Mouse (Mus musculus): ENCODE results near the gene Pick1. TPM values are rescaled to one million over a fixed set of nuclear protein-coding genes. Genes with fewer than 3 reads are reported as not detected.

The Pick1 gene
- polyA plus RNA-seq, 1 experiment from 2014 or later = 57.4 TPM

DNA sequence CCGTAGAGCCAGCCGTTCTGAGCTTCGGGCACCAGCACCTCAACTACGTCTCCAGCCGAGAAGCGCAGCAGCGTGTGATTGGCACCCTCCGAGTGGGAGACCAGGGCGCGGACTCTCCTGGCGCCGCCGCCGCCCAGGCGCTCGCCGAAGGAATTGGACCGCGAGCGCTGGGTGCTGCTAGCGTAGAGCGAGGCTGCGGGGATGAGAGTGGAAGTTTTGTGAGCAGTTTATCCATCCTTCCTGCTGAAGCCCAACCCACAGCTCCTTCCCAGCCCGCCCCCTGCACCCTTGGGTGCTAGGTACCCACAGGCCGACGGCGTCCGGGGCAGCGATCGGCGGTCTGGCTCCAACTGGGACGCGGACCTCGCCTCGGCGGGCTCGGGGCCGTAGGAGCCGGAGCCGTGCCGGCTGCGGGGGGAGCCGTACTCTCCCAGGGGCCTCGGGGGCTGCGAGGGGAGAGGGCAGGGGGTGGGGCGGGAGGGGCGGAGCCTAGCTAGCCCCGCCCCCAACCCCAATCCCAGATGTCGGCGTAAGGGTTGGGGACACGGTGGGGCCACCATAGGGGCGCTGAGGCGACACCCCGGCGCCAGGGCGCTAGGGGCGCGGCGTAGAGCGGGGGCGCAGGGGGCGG lies 32.2 kb downstream of the Pick1 start:
- H3K9ac ChIP-seq = peak overlapping the region; percentile 79
- no peaks in the 10 kb centered on the region for H3K9me3 ChIP-seq
- H3K4me3 ChIP-seq = peak overlapping the region; percentile 70
- H3K36me3 ChIP-seq = no peaks in the 10 kb centered on the region
- peaks cover 63% of the 10 kb centered on the region for H3K27me3 ChIP-seq
- no peak overlapping the region for H3K27ac ChIP-seq
- peaks cover 10% of the 10 kb centered on the region for H3K4me1 ChIP-seq
- peak overlapping the region; percentile 99 for H3K4me2 ChIP-seq (replicated peaks)
- WGBS = 1% methylated on average over 38 of the region's 62 CpGs
- peak; percentile 70 for ATAC-seq (ENCODE audit: low FRiP score, low read depth)

- Histone ChIP-seq H3K4me2 (replicated peaks) (peak overlapping the region; percentile 99), H3K27ac (no peak overlapping the region), H3K36me3 (no peaks in the 10 kb centered on the region), H3K9ac (peak overlapping the region; percentile 79), H3K4me3 (peak overlapping the region; percentile 70), H3K9me3 (no peaks in the 10 kb centered on the region), H3K27me3 (peaks cover 65% of the 10 kb centered on the region), H3K4me1 (peaks cover 10% of the 10 kb centered on the region)
- peak; percentile 44 for ATAC-seq (ENCODE audit: low FRiP score, low read depth)
- 0% methylated on average over 23 of the region's 28 CpGs for WGBS
Observed at GRCm38 (mm10) chr15:79261757-79262156, 32.8 kb downstream of the Pick1 start.

DNA sequence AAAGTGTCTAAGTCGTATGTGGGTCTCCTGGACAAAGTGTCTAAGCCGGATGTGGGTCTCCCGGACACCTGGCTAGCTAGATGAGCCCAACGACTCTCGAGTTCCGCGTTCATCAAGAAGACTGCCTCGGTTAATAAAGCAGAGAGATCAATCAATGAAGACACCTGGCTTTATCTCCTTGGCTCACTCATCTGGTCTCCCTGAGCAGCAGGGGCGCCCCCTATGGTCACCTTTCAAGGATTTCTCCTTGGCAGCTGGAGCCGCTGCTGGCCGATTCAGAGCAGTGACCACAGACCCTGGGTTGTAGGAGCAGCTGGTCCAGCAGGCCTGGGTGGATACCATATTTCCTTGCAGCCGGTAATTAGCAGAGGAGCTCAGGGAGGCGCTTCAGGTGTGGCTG lies 33.4 kb downstream of the Pick1 start:
- Histone ChIP-seq H3K27ac (no peak overlapping the region), H3K9me3 (no peaks in the 10 kb centered on the region), H3K9ac (no peak overlapping the region), H3K4me1 (peaks cover 10% of the 10 kb centered on the region), H3K27me3 (peaks cover 69% of the 10 kb centered on the region), H3K4me3 (peak overlapping the region; percentile 70), H3K36me3 (no peaks in the 10 kb centered on the region), H3K4me2 (replicated peaks) (peak overlapping the region; percentile 99)
- ATAC-seq (ENCODE audit: low FRiP score, low read depth) = no peak
- WGBS = 19% methylated on average over 13 of the region's 13 CpGs

- no peak overlapping the region for H3K27ac ChIP-seq
- peak overlapping the region; percentile 99 for H3K4me2 ChIP-seq (replicated peaks)
- H3K4me3 ChIP-seq = no peak overlapping the region
- H3K27me3 ChIP-seq = peaks cover 72% of the 10 kb centered on the region
- no peak overlapping the region for H3K9ac ChIP-seq
- ATAC-seq (ENCODE audit: low FRiP score, low read depth) = no peak
- 88% methylated on average over 3 of the region's 3 CpGs for WGBS
- H3K36me3 ChIP-seq = no peaks in the 10 kb centered on the region
- H3K4me1 ChIP-seq = peaks cover 10% of the 10 kb centered on the region
- H3K9me3 ChIP-seq = no peaks in the 10 kb centered on the region
Observed at GRCm38 (mm10) chr15:79262786-79263309, 33.9 kb downstream of the Pick1 start.

DNA sequence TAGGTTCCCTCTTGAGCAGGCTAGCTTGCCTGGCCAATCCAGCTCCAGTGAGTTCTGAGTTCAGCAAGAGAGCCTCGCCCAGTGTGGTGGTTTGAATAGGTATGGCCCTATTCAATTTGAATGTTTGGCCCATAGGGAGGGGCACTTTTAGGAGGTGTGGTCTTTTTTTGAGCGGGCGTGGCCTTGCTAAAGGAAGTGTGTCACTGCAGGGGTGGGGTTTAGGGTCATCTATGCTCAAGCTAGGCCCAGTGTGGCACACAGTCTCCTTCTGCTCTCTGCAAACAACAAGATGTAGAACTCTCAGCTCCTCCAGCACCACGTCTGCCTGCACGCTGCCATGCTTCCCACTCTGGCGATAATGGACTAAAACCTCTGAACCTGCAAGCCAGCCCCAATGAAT lies 34.8 kb downstream of the Pick1 start:
- 93% methylated on average over 6 of the region's 6 CpGs for WGBS
- Histone ChIP-seq H3K4me3 (no peak overlapping the region), H3K27ac (no peak overlapping the region), H3K27me3 (peaks cover 69% of the 10 kb centered on the region), H3K4me1 (peaks cover 10% of the 10 kb centered on the region), H3K9ac (no peak overlapping the region), H3K36me3 (no peaks in the 10 kb centered on the region), H3K4me2 (replicated peaks) (no peak overlapping the region), H3K9me3 (no peaks in the 10 kb centered on the region)
- ATAC-seq (ENCODE audit: low FRiP score, low read depth) = no peak

- Histone ChIP-seq H3K4me2 (replicated peaks) (no peak overlapping the region), H3K4me1 (peaks cover 12% of the 10 kb centered on the region), H3K27ac (no peak overlapping the region), H3K27me3 (peaks cover 58% of the 10 kb centered on the region), H3K4me3 (no peak overlapping the region), H3K36me3 (no peaks in the 10 kb centered on the region), H3K9ac (no peak overlapping the region), H3K9me3 (no peaks in the 10 kb centered on the region)
- 61% methylated on average over 4 of the region's 4 CpGs for WGBS
- ATAC-seq (ENCODE audit: low FRiP score, low read depth) = no peak
Observed at GRCm38 (mm10) chr15:79265384-79265783, 36.4 kb downstream of the Pick1 start.

DNA sequence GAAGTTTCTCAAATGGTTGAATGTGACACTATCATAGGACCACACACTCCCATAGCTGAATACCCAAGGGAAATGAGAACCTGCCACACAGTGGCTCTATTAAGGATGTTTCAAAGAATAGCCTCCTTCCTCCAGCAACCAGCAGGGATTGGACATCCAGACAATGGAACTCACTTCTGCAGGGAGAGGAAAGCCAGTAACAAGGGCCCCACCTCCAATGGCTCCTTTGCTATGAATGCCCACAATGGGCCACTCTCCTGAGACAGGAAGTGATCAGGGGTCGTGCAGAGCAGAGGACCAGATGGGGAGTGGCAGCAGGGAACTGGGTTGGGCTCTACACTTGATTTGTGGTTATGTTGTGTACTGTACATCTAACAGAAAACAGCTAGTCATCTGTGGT lies 39.5 kb downstream of the Pick1 start:
- H3K27ac ChIP-seq = no peak overlapping the region
- no peak overlapping the region for H3K4me3 ChIP-seq
- H3K27me3 ChIP-seq = peaks cover 50% of the 10 kb centered on the region
- H3K36me3 ChIP-seq = no peaks in the 10 kb centered on the region
- ATAC-seq (ENCODE audit: low FRiP score, low read depth) = no peak
- peaks cover 11% of the 10 kb centered on the region for H3K4me1 ChIP-seq
- H3K9ac ChIP-seq = no peak overlapping the region
- WGBS = 26% methylated on average over 1 of the region's 1 CpGs
- no peaks in the 10 kb centered on the region for H3K9me3 ChIP-seq
- no peak overlapping the region for H3K4me2 ChIP-seq (replicated peaks)

DNA sequence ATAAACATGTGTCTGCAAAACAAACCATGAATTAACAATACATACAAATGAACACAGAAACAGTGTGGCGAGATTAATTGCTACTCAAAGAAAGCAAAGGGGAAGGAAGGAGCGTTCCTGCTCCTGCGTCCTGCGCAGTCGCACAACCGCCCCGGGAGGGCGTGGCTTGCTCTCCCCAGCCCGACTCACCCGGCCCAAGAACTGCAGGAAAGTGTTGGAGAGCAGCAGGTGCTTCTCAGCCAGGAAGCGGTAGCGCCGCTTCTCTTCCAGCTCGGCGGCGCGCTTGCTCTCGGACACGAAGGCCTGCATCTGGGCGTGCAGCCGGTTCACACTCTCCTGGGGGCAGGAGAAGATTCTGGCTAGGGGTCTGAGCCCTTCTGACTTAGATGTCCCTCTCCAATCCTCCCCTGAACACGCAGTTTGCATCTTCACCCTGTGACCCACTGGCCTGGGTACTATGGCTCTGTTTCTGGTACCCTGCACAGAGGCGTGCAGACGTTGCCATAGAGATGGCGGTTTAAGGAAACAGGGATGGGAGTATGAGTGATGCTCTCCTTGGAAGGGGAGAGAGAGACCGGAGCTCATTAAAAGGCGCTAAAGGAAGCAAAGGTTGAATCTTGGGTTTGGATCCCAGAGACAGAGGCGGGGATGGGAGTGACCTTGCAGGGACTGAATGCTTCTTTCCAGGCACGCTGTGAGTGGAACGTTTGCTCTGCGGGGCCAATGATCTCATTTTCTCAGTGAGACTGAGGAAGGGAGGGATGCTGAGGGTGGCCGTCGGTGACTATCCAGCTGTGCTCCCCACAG lies 41.5 kb downstream of the Pick1 start:
- no peaks in the 10 kb centered on the region for H3K36me3 ChIP-seq
- peaks cover 11% of the 10 kb centered on the region for H3K4me1 ChIP-seq
- no peaks in the 10 kb centered on the region for H3K9me3 ChIP-seq
- 2% methylated on average over 33 of the region's 33 CpGs for WGBS
- no peak overlapping the region for H3K27ac ChIP-seq
- H3K4me3 ChIP-seq = peak overlapping the region; percentile 35
- peak overlapping the region; percentile 46; the same call in 1 of the 2 replicates for H3K9ac ChIP-seq
- H3K4me2 ChIP-seq (replicated peaks) = peak overlapping the region; percentile 69
- peaks cover 39% of the 10 kb centered on the region for H3K27me3 ChIP-seq
- peak; percentile 71; the same call in 1 of the 2 replicates for ATAC-seq (ENCODE audit: low FRiP score, low read depth)

DNA sequence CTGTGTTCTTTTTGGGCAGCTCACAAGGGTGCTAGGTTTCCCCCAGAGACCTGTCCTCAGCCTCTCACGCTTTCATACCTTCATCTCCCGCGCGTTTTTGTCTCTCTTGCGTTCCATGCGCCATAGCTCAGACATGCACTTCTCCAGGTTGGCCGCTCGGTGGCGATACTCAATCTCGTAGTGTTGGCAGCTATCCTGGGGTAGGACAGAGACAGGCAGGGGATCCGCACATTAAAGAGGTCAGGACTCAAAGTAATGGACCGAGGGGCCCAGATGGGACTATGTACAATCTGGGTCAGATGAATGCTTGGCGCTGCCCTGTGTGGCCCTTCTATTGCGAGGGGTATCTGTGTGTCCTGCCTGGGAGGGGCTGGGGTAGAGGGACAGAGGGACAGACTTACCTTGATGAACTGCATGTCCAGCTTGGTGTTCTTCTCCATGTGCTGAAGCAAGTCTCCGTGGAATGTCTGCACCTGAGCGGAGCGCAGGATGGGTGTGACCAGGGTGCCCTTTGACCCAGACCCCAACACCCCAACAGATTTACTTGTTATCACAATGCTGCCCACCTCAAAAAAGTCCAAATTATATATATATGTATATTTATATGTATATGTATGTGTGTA lies 42.3 kb downstream of the Pick1 start:
- peaks cover 11% of the 10 kb centered on the region for H3K4me1 ChIP-seq
- peak overlapping the region; percentile 35 for H3K4me3 ChIP-seq
- H3K9me3 ChIP-seq = no peaks in the 10 kb centered on the region
- H3K9ac ChIP-seq = no peak overlapping the region
- ATAC-seq (ENCODE audit: low FRiP score, low read depth) = no peak
- 14% methylated on average over 17 of the region's 17 CpGs for WGBS
- no peak overlapping the region for H3K27ac ChIP-seq
- peak overlapping the region; percentile 69 for H3K4me2 ChIP-seq (replicated peaks)
- no peaks in the 10 kb centered on the region for H3K36me3 ChIP-seq
- peaks cover 39% of the 10 kb centered on the region for H3K27me3 ChIP-seq

DNA sequence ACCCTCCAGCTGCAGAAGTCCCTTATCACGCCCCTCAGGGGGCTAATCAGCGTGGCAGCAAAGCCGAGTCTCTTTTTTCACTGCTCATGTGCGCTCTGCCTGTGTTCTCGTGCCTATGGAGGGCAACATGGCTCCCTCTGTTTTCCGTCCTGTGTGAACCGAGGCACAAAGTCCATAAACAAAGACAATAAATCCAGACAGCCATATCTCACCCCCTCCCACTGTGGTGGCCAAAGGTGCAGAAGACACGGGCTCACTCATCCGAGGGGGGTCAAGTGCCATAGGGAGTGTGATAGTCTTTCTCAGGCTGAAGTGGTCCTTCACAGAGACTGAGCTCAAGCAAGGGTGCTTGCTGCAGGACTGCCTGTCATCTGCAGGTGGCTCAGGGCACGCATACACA lies 44.0 kb downstream of the Pick1 start:
- Histone ChIP-seq H3K4me2 (replicated peaks) (no peak overlapping the region), H3K27ac (no peak overlapping the region), H3K36me3 (no peaks in the 10 kb centered on the region), H3K9me3 (peaks cover 7% of the 10 kb centered on the region; the same call in 1 of the 2 replicates), H3K4me3 (no peak overlapping the region), H3K4me1 (peaks cover 11% of the 10 kb centered on the region), H3K27me3 (peaks cover 28% of the 10 kb centered on the region), H3K9ac (no peak overlapping the region)
- ATAC-seq (ENCODE audit: low FRiP score, low read depth) = no peak
- 52% methylated on average over 10 of the region's 10 CpGs for WGBS

- no peak overlapping the region for H3K4me3 ChIP-seq
- no peaks in the 10 kb centered on the region; the same call in 1 of the 2 replicates for H3K4me1 ChIP-seq
- no peaks in the 10 kb centered on the region for H3K36me3 ChIP-seq
- H3K27ac ChIP-seq = no peak overlapping the region
- no peak overlapping the region for H3K9ac ChIP-seq
- H3K9me3 ChIP-seq = peaks cover 7% of the 10 kb centered on the region; the same call in 1 of the 2 replicates
- 57% methylated on average over 10 of the region's 10 CpGs for WGBS
- no peak overlapping the region for H3K4me2 ChIP-seq (replicated peaks)
- H3K27me3 ChIP-seq = peaks cover 3% of the 10 kb centered on the region
- no peak for ATAC-seq (ENCODE audit: low FRiP score, low read depth)
Observed at GRCm38 (mm10) chr15:79277728-79278127, 48.8 kb downstream of the Pick1 start.

DNA sequence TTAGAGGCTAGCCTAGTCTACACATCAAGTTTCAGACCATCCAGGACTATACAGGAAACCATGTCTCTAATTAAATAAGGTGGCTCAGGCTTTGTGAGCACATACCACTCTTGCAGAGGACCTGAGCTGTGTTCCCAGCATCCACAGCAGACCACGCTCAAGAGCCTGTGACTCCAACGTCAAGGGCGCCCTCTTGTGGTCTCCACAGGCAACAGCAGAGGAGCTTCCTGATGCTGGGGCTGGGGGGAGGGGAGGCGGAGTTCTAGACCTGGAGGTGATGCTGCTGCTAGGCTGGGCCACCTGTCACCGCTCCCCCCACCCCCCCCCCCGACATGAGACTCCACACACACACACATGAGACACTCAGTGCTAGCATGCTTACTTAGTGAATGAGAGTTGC lies 51.2 kb downstream of the Pick1 start:
- Histone ChIP-seq H3K4me2 (replicated peaks) (no peak overlapping the region), H3K27me3 (no peaks in the 10 kb centered on the region), H3K9me3 (peaks cover 7% of the 10 kb centered on the region; the same call in 1 of the 2 replicates), H3K4me3 (no peak overlapping the region), H3K4me1 (no peaks in the 10 kb centered on the region; the same call in 1 of the 2 replicates), H3K36me3 (no peaks in the 10 kb centered on the region), H3K27ac (no peak overlapping the region), H3K9ac (no peak overlapping the region)
- ATAC-seq (ENCODE audit: low FRiP score, low read depth) = no peak
- 30% methylated on average over 6 of the region's 6 CpGs for WGBS

Data from limb, embryonic 13.5 days (tissue).